Mouse (Mus musculus): ENCODE results near the gene Gxylt1. TPM values are rescaled to one million over a fixed set of nuclear protein-coding genes. Genes with fewer than 3 reads are reported as not detected.

Gene Gxylt1
- total RNA-seq, 4 experiments from 2014 or later = 12.0 to 13.0 (median 12.4) TPM

Other genes with a start within 250 kb of the Gxylt1 start
- 10 to 100 TPM; 81.1 to 91.2 (median 84.0) TPM for gene Yaf2, start 61.8 kb upstream of the Gxylt1 start, total RNA-seq (2022)
- 10 to 100 TPM; 64.6 to 82.9 (median 74.2) TPM for gene Zcrb1, start 123.2 kb upstream of the Gxylt1 start, total RNA-seq (2022)
- gene Pphln1, start 123.2 kb upstream of the Gxylt1 start, total RNA-seq (2022) = 10 to 100 TPM; 34.3 to 49.4 (median 43.9) TPM

Measured in layer of hippocampus, adult 8-10 months (tissue).